Mouse (Mus musculus) embryo, embryonic 11 days (tissue): Measurements from ENCODE around the gene Olfr154.
"Not testable (repeated sequence)": the region's sequence is repeated elsewhere in the genome, so short reads cannot be mapped to it uniquely, and the experiment has no call there.

Experiments used
- DNase-seq: peaks from one replicate; pipeline ENCODE4 v3.0.0-alpha.2; 2015

Olfr154 gene

DNA sequence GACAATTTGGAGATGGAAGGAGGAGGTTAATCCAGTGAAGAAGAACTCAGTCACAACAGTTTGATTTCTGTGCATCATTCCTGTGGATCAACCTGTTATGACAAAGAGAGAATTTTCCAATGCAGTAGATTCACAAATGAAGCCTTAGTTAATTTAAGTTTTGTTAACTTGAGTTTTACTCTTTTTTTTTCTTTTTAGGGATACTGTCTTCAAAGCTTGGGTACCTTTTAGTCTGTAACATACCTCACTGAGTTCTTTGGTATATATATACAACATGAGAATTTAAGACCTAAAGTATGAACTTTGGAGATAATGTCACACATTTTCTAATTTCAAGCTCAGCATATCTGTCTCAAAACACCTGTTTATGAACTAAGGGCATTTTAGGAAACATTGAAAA is at the start of gene Olfr154:
Gene Olfr154 (minus strand): TSS at position 101 of the 400 bp plus-strand sequence.
- DNase-seq: not testable (repeated sequence)

DNA sequence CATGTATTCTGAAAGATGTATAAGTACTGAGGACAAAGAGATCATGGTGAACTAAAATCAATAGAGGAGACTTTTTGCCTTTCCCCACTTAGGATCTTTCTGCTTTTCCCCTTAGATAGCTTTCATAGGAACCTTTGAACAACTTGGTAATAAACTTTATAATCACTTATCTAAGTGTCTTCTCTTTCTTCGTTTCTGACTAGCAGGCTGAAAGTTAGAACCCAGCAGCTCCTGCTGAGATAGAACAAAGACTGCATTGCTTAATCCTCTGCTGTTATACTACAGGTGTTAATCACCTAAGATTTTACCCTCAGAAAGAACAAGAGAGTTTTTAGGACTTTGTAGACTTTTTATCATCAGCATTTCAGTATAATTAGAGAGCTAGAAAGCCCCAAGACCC is 46.9 kb upstream of the Olfr154 start:
- no peak for DNase-seq

DNA sequence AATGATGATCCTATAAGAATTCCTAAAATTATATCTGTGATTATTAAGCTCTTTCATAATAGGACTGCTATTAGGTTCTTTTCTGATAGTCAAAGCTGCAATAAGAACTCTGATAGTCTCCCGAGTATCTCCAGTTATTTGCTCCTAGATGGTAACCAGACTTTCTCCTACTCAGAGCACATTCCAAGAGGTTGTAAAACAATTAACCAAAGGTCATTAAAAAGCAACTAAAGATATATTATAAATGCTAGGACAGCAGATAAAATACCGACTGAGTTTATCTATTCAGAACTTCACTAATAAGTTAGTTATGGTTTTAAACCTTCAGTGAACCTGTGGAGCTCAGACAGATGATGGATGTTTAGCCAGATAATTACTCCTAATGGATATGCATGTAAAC is 46.4 kb upstream of the Olfr154 start:
- DNase-seq: not testable (repeated sequence)

DNA sequence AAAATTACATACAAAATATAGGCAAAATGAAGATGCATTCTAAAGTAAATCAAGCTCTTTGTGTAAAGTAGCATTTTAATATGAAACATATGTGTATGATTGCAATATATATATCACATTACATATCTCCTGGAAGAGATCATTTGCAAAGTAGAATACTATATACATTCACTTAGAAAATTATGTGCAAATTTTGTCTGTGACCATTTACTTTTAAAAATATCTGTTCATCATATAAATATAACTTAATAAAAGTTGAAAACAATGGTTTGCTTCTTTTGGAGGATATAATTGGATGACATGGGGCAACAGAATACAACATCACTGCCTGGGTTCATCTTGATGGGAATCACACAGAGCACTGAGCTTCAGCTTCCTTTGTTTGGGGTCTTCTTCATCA is 24.9 kb upstream of the Olfr154 start, which contains the start of gene Olfr1008:
Gene Olfr1008 (plus strand): TSS at position 301 of the 400 bp plus-strand sequence.
- no peak for DNase-seq

DNA sequence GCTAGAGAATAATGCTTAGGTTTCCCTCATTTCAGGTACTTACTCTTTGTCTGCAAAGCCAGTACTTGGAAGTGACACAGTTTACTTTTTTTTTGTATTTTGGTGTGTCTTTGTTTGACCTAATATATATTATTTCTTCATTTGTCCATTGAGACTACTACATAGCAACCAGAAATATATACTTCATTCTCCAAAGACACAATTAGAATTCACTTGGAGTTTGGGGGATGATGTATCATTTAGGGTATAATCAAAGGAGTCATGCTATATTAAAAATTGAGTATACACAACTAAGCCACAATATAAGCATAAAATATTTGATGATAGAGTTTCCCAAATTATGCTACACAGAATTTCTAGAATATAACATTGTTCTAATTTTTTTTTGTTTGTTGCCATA is 14.4 kb upstream of the Olfr154 start, which contains the start of gene Olfr1006:
Gene Olfr1006 (minus strand): TSS at position 101 of the 400 bp plus-strand sequence.
- no peak for DNase-seq

DNA sequence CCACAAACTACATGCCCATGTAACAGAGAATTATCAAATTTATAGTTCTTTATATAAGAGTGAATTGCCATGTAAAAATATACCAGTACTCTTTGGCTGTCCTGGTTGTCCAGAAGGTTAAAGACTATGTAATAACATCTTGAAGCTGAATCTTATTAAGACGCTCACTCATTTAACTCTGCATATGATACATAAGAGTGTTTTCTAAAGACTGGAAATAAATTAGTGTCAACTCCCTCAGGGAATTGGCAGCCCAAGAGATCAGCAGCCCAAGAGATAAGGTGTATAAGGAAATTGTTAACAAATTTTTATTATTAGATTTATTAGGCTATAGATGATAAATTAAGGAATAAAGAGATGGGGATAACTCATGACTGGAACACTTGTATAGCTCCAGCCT is 13.7 kb downstream of the Olfr154 start, which contains the start of gene Olfr1002:
Gene Olfr1002 (minus strand): TSS at position 101 of the 400 bp plus-strand sequence.
- no peak for DNase-seq
